Comparison of ENCODE assay signal across 15 mouse cellular contexts in the genomic region with DNA sequence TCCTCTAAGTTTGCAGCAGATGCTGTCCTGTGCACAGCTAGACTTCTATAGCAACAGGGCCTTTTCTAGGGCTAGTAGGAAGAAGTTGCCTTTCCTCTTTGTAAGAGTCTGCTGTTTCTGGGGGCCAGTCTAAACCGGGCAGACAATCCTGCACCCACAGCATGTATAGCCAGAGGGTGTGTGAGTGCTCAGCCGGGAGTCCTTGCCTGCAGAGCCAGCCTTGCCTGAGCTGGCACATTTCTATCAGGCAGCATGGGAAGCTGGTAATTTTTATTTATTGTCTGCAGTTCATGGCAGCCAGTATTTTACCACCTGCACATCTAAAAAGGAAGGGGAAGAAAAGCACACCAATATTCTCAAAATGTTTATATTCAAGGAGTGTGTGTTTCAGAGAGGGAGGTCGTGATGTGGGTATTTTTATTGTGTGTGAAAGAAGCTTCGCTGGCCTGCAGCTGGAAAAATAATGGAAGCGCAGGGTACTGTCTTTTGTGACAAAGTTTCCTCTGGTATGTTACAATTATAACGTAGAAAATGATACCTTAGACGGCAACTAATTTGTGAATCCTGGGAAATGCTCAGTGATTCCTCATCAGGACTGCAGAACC.
DNase-seq lines count a peak whose midpoint lies in the region; ATAC-seq and TF ChIP-seq lines count a peak whose summit lies in the region.
"Had no signal": no experiment of that assay in that cellular context is flagged by ENCODE, and none has a peak within 500 bp of the region (broad histone marks: within the 10 kb centered on the region; RNA-seq: fewer than 3 reads in every experiment).

No protein-coding gene starts in this region.

- H3K4me1 ChIP-seq in midbrain, embryonic 10.5 days = peaks cover 9% of the 10 kb centered on the region
- no peaks in the 10 kb centered on the region for H3K4me1 ChIP-seq in midbrain, postnatal 0 days (ENCODE audit: insufficient read depth, low read length)
- peaks cover 8% of the 10 kb centered on the region; the same call in 1 of the 2 replicates for H3K4me1 ChIP-seq in forebrain, embryonic 16.5 days (replicated peaks; ENCODE audit: control insufficient read depth, insufficient read depth, low read length)
- H3K4me1 ChIP-seq in limb, embryonic 10.5 days = peaks cover 4% of the 10 kb centered on the region
- H3K4me1 ChIP-seq in olfactory bulb, adult 2 months (ENCODE audit: control insufficient read depth, insufficient read depth, low read length) = peaks cover 5% of the 10 kb centered on the region

- no peak for ATAC-seq in midbrain, postnatal 0 days (ENCODE audit: low FRiP score)
- ATAC-seq in forebrain, embryonic 16.5 days = peak; percentile 70
- no peak for ATAC-seq in activated CD4-positive, CD25-positive, alpha-beta regulatory T cell, adult 4 months
- no peak for ATAC-seq in megakaryocyte progenitor cell, adult 5-6 weeks (replicated peaks; ENCODE audit: poor library complexity)
- ATAC-seq: intestine, embryonic 16.5 days had no signal

- no peak for TF ChIP-seq POLR2A in olfactory bulb, adult 2 months (IDR thresholded peaks at IDR 0.05; ENCODE audit: insufficient read depth, low read depth, low read length)

- no peak overlapping the region for H3K4me2 ChIP-seq in midbrain, postnatal 0 days (ENCODE audit: low read depth, low read length, poor library complexity, severe bottlenecking)
- H3K4me2 ChIP-seq in forebrain, embryonic 16.5 days (ENCODE audit: low read length) = no peak overlapping the region
- H3K4me2 ChIP-seq: limb, embryonic 12.5 days had no signal

- H3K9ac ChIP-seq in midbrain, postnatal 0 days (replicated peaks; ENCODE audit: low read length, poor library complexity, severe bottlenecking) = no peak overlapping the region
- H3K9ac ChIP-seq in forebrain, embryonic 16.5 days (replicated peaks; ENCODE audit: low read depth, low read length) = no peak overlapping the region
- H3K9ac ChIP-seq: limb, embryonic 12.5 days had no signal

- TF ChIP-seq CTCF in midbrain, postnatal 0 days (IDR thresholded peaks at IDR 0.05) = no peak
- no peak for TF ChIP-seq CTCF in olfactory bulb, adult 2 months (IDR thresholded peaks at IDR 0.05; ENCODE audit: insufficient read depth, low read depth, low read length)

- H3K36me3 ChIP-seq in midbrain, embryonic 10.5 days = no peaks in the 10 kb centered on the region
- H3K36me3 ChIP-seq in midbrain, postnatal 0 days (ENCODE audit: insufficient read depth, low read length) = no peaks in the 10 kb centered on the region
- no peaks in the 10 kb centered on the region for H3K36me3 ChIP-seq in forebrain, embryonic 16.5 days (ENCODE audit: control insufficient read depth, insufficient read depth)
- no peaks in the 10 kb centered on the region for H3K36me3 ChIP-seq in limb, embryonic 10.5 days
- H3K36me3 ChIP-seq: limb, embryonic 12.5 days had no signal

- WGBS in midbrain, embryonic 10.5 days = 10% methylated on average over 7 of the region's 7 CpGs
- WGBS in midbrain, postnatal 0 days = 11% methylated on average over 7 of the region's 7 CpGs
- WGBS in forebrain, embryonic 16.5 days = 6% methylated on average over 7 of the region's 7 CpGs
- WGBS in limb, embryonic 10.5 days = 22% methylated on average over 7 of the region's 7 CpGs
- WGBS in olfactory bulb, adult 2 months = 19% methylated on average over 7 of the region's 7 CpGs

- peak overlapping the region; percentile 69; the same call in 1 of the 2 replicates for H3K27ac ChIP-seq in midbrain, embryonic 10.5 days (replicated peaks)
- no peak overlapping the region for H3K27ac ChIP-seq in midbrain, postnatal 0 days (ENCODE audit: low read depth, low read length)
- H3K27ac ChIP-seq in forebrain, embryonic 16.5 days (ENCODE audit: low read length) = 0 out of 2 replicates have a peak overlapping the region, but pooled peaks have one; percentile 1
- H3K27ac ChIP-seq in limb, embryonic 10.5 days = 0 out of 2 replicates have a peak overlapping the region, but pooled peaks have one; percentile 42
- H3K27ac ChIP-seq in olfactory bulb, adult 2 months (ENCODE audit: insufficient read depth, low read depth, low read length) = peak overlapping the region; percentile 89
- H3K27ac ChIP-seq: limb, embryonic 12.5 days had no signal

- DNase-seq in midbrain, embryonic 10.5 days (ENCODE audit: low spot score) = peak; percentile 14
- DNase-seq in midbrain, postnatal 0 days (ENCODE audit: low spot score) = no peak
- no peak for DNase-seq in limb, embryonic 10.5 days (ENCODE audit: low spot score)
- no peak for DNase-seq in lung, postnatal 36 days
- DNase-seq: adrenal gland, postnatal 14 days; heart, postnatal 10 days; kidney, postnatal 14 days; right cerebral cortex, adult 18-20 months had no signal

- no peaks in the 10 kb centered on the region; the same call in 1 of the 2 replicates for H3K9me3 ChIP-seq in midbrain, embryonic 10.5 days (replicated peaks)
- 0 out of 2 replicates have a peak, but pooled peaks cover 4% of the 10 kb centered on the region for H3K9me3 ChIP-seq in midbrain, postnatal 0 days (ENCODE audit: low read length)
- peaks cover 4% of the 10 kb centered on the region for H3K9me3 ChIP-seq in forebrain, embryonic 16.5 days (ENCODE audit: control insufficient read depth, low read length)
- 0 out of 2 replicates have a peak, but pooled peaks cover 2% of the 10 kb centered on the region for H3K9me3 ChIP-seq in limb, embryonic 10.5 days (replicated peaks)
- H3K9me3 ChIP-seq: limb, embryonic 12.5 days had no signal

- no peak overlapping the region for H3K4me3 ChIP-seq in midbrain, embryonic 10.5 days
- H3K4me3 ChIP-seq in midbrain, postnatal 0 days (ENCODE audit: low read depth, low read length) = no peak overlapping the region
- H3K4me3 ChIP-seq in forebrain, embryonic 16.5 days (replicated peaks; ENCODE audit: low read length) = no peak overlapping the region
- no peak overlapping the region for H3K4me3 ChIP-seq in limb, embryonic 10.5 days
- no peak overlapping the region for H3K4me3 ChIP-seq in olfactory bulb, adult 2 months (ENCODE audit: insufficient read depth, low read depth, low read length)
- H3K4me3 ChIP-seq: erythroblast, embryonic 14.5 days; limb, embryonic 12.5 days had no signal

- no peaks in the 10 kb centered on the region for H3K27me3 ChIP-seq in midbrain, embryonic 10.5 days (ENCODE audit: low read depth, poor library complexity, severe bottlenecking)
- H3K27me3 ChIP-seq in midbrain, postnatal 0 days (ENCODE audit: insufficient read depth, low read length) = no peaks in the 10 kb centered on the region
- H3K27me3 ChIP-seq in forebrain, embryonic 16.5 days (replicated peaks; ENCODE audit: control insufficient read depth, insufficient read depth, low read length) = no peaks in the 10 kb centered on the region
- no peaks in the 10 kb centered on the region for H3K27me3 ChIP-seq in limb, embryonic 10.5 days (ENCODE audit: low read depth, poor library complexity, severe bottlenecking)
